Mouse (Mus musculus) left cerebral cortex, adult 6 months (tissue): ENCODE measurements around the gene Zmym6. TPM values are rescaled to one million over a fixed set of nuclear protein-coding genes. Genes with fewer than 3 reads are reported as not detected.

ENCODE experiments used
- long read RNA-seq, 2 experiments: library from polyadenylated mRNA; unstranded; transcript quantifications; one replicate each; pipeline ENCODE4 v2.0.0; 2019 to 2020
- polyA plus RNA-seq: library from polyadenylated mRNA; unstranded; fragments of <200 nt; fragmentation: Nextera tagmentation; gene quantifications from 2 replicates; pipeline ENCODE4 v1.2.3, GENCODE M21; 2021

Gene Zmym6
- polyA plus RNA-seq: 6.1 and 7.6 TPM in 2 replicates
- long read RNA-seq, experiment 1, full-length matches to known transcripts: 5 of 31 reads
- long read RNA-seq, experiment 1, partial matches to known transcripts: 14 of 31 reads
- long read RNA-seq, experiment 1, other reads (novel, unspliced or antisense): 12 of 31 reads
- long read RNA-seq, experiment 2, partial matches to known transcripts: 2 of 6 reads
- long read RNA-seq, experiment 2, other reads (novel, unspliced or antisense): 4 of 6 reads

DNA sequence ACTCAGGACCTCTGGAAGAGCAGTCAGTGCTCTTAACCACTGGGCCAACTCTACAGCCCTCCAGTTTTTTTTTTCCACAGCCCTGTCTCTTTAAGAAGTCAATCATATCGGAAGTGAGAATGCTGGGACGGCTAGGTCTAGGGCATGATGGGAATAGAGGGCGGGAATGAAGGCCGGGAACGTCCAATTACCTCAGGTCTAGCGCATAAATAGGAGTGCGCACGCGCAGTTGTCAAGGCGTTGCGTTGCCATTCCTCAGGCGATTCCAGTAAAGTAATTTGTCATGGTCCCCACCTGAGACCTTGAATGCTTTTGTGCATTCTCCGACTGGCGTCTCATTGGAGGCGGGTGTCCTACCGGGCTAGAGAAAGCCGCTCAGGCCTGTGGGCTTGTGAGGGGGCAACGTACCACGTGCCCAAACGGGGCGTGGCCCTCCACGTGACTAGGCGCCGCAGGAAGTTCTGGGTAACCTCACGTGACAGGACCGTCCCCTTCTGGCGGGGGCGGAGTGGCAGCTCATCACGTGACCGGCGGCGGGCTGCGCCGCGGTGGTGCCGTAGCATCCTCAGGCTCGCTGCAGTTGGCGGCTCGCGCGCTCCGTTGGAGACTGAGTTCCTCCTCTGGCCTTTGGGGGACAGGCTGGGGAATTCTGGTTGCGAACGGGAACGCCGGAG, at the start of gene Zmym6:
TSS of gene Zmym6 (plus strand) at position 509 of the 674 bp plus-strand sequence.

DNA sequence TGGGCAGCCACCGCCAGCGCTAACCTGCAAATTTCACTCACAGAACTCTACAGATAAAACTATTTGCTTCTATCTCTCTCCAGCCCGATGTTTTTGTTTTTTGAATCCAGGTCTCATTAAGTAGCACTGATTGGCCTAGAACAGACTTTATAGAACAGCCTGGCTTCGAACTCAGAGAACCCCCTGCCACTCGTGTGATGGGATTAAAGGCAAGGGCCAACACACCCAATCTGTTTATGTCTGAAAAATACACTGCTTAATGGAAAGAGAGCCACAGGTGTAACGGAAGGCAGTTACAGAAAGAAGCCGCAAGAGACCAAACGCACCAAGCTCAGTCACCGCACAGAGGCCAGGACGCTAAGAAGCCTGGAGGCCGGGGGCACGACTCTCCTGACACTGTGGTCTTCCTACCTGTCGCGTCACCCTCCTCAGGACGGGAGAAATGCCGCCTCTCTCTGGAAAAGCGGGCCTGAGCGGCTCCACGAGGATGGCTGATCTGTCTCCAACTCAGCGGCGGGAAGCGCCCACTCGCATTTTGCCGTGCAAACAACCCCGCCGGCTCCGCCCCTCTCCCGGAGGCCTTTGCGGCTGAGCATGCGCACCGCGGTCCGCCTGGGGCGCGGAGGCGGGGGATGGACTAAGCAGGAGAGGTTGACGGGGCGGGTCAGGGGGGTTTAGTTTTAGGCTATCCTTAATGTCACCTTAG, 16.4 kb upstream of the Zmym6 start, which contains the start of gene Zmym1:
TSS of gene Zmym1 (minus strand) at position 568 of the 706 bp plus-strand sequence.

DNA sequence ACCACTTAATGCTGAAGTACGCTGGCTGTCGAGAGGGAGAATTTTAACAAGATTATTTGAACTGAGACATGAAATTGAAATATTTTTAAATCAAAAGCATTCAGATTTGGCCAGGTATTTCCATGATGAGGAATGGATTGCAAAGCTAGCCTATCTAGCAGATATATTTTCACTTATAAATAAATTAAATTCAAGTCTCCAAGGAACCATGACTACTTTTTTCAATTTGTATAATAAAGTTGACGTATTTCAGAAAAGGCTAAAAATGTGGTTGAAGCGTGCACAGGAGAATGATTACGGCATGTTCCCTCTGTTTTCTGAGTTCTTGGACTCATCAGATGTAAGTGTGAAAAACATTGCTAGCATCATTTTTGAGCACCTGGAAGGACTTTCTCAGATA, 46.2 kb downstream of the Zmym6 start, which contains the start of gene Tmem35b:
TSS of gene Tmem35b (plus strand) at position 301 of the 400 bp plus-strand sequence.

DNA sequence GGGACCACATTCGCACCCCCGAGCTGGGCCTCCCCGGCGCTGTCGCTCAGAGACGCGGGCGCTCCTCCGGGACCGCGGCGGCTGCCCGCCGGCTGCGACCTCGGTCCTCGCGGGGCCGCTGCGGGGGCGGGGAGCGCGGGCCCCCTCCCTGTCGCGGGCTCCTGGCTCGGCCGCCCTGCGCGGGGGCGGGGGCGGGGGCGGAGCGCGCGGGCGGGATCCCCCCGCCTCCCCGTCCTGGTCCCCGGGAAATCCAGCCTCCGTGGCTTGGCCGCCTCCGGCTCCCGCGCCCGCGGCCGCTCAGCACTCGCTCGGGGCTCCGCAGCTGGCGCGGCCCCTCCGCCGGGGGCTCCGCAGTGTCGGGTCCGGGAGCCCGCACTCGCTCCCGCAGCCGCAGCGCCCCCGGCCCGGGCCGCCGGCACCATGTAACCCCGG, 91.7 kb downstream of the Zmym6 start, which contains the start of gene Dlgap3:
TSS of gene Dlgap3 (plus strand) at position 291 of the 432 bp plus-strand sequence.

Other genes starting within 250 kb of the Zmym6 start
- 5.7 and 8.4 TPM in 2 replicates for gene Zmym4, start 109.2 kb upstream of the Zmym6 start, polyA plus RNA-seq
- gene Sfpq, start 56.1 kb upstream of the Zmym6 start, polyA plus RNA-seq: 15.4 and 27.2 TPM in 2 replicates
- gene Zmym1, start 16.2 kb upstream of the Zmym6 start, polyA plus RNA-seq: 9.2 and 10.1 TPM in 2 replicates
- gene Tmem35b, start 46.3 kb downstream of the Zmym6 start, polyA plus RNA-seq: 2.4 and 2.9 TPM in 2 replicates
- 12.4 and 57.3 TPM in 2 replicates for gene Dlgap3, start 91.8 kb downstream of the Zmym6 start, polyA plus RNA-seq
- 184 and 194 TPM in 2 replicates for gene Smim12, start 166.4 kb downstream of the Zmym6 start, polyA plus RNA-seq
- 3.8 and 4.7 TPM in 2 replicates for gene Gja4, start 236.7 kb downstream of the Zmym6 start, polyA plus RNA-seq